ENCODE assay signal across 24 mouse cellular contexts in the genomic region with DNA sequence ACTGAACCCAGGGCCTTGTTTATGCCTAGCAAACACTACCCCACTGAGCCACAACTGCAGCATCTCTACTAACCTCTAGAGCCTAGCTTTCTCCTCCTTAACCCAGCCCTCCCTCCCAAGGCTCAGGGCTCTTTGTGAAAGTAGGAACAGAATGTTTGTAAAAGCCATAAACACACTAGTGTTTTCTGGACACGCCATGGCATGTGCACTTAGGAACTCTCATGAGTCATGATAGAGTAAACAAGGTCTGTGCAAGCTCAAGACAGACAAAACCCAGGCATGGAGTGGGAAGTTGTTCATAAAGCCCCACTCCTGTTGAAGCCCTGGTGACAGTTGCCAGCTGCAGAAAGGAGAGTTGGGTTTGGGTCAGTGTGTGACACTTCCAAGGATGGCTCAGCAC.
DNase-seq lines count a peak whose midpoint lies in the region; ATAC-seq and TF ChIP-seq lines count a peak whose summit lies in the region.
"Had no signal": no experiment of that assay in that cellular context is flagged by ENCODE, and none has a peak within 500 bp of the region (broad histone marks: within the 10 kb centered on the region; RNA-seq: fewer than 3 reads in every experiment).

No protein-coding gene starts in this region.

- H3K27ac ChIP-seq in lung, embryonic 16.5 days (ENCODE audit: low read length), result no peak overlapping the region
- no peak overlapping the region for H3K27ac ChIP-seq in stomach, embryonic 14.5 days (ENCODE audit: low read length)
- no peak overlapping the region for H3K27ac ChIP-seq in thymus, adult 2 months (ENCODE audit: control insufficient read depth, insufficient read depth, low read length)
- H3K27ac ChIP-seq: embryonic facial prominence, embryonic 15.5 days; gastrocnemius, adult 2 months; hindbrain, embryonic 13.5 days; liver, embryonic 14.5 days; midbrain, embryonic 10.5 days; neural tube, embryonic 15.5 days had no signal

- H3K4me3 ChIP-seq in lung, embryonic 16.5 days (ENCODE audit: low read length), result no peak overlapping the region
- no peak overlapping the region for H3K4me3 ChIP-seq in stomach, embryonic 14.5 days (ENCODE audit: low read depth, low read length)
- H3K4me3 ChIP-seq in thymus, adult 2 months (ENCODE audit: control insufficient read depth, insufficient read depth, low read length), result no peak overlapping the region
- H3K4me3 ChIP-seq: embryonic facial prominence, embryonic 15.5 days; gastrocnemius, adult 2 months; hindbrain, embryonic 13.5 days; midbrain, embryonic 10.5 days; neural tube, embryonic 15.5 days had no signal

- peak; percentile 2 to 4 for DNase-seq in urinary bladder, adult 18-20 months (ENCODE audit: low spot score in 2 of 2)
- no peak for DNase-seq in urinary bladder, adult 2 months (ENCODE audit: low spot score)
- DNase-seq in adrenal gland, adult 8-10 months, result no peak
- DNase-seq in adrenal gland, postnatal 14 days, result no peak
- no peak for DNase-seq in thymus, adult 2 months
- DNase-seq: adrenal gland, postnatal 10 days; B cell, adult 2 months; cerebellum, adult 2 months; cerebellum, postnatal 25 days; embryo, embryonic 11 days; gastrocnemius, adult 2 months; kidney, adult 9 months; kidney, postnatal 14 days; layer of hippocampus, postnatal 36 days; thymus, postnatal 25 days had no signal

- no peaks in the 10 kb centered on the region for H3K27me3 ChIP-seq in lung, embryonic 16.5 days (ENCODE audit: control insufficient read depth, insufficient read depth, low read depth, low read length)
- H3K27me3 ChIP-seq in stomach, embryonic 14.5 days (ENCODE audit: control insufficient read depth, insufficient read depth, low read length), result no peaks in the 10 kb centered on the region
- H3K27me3 ChIP-seq in thymus, adult 2 months (ENCODE audit: control insufficient read depth, insufficient read depth, low read length), result no peaks in the 10 kb centered on the region
- H3K27me3 ChIP-seq: embryonic facial prominence, embryonic 15.5 days; hindbrain, embryonic 13.5 days; neural tube, embryonic 15.5 days had no signal

- no peak for TF ChIP-seq POLR2A in thymus, adult 2 months (IDR thresholded peaks at IDR 0.05; ENCODE audit: control insufficient read depth, extremely low read depth, insufficient read depth, low read length, poor library complexity)

- ATAC-seq in lung, embryonic 16.5 days (ENCODE audit: low read depth), result peak; percentile 59; the same call in 1 of the 2 replicates
- peak; percentile 86 for ATAC-seq in stomach, embryonic 14.5 days (ENCODE audit: insufficient number of reproducible peaks, insufficient read depth, low FRiP score, low read depth)
- ATAC-seq: activated CD4-positive, CD25-positive, alpha-beta regulatory T cell, adult 4 months; forebrain, embryonic 14.5 days had no signal

- no peaks in the 10 kb centered on the region for H3K9me3 ChIP-seq in lung, embryonic 16.5 days (ENCODE audit: control insufficient read depth, low read length)
- no peaks in the 10 kb centered on the region for H3K9me3 ChIP-seq in stomach, embryonic 14.5 days (ENCODE audit: control insufficient read depth, low read depth, low read length)
- H3K9me3 ChIP-seq: embryonic facial prominence, embryonic 15.5 days; hindbrain, embryonic 13.5 days; midbrain, embryonic 10.5 days; neural tube, embryonic 15.5 days had no signal

- no peaks in the 10 kb centered on the region for H3K4me1 ChIP-seq in lung, embryonic 16.5 days (replicated peaks; ENCODE audit: control insufficient read depth, insufficient read depth, low read length)
- H3K4me1 ChIP-seq in stomach, embryonic 14.5 days (ENCODE audit: control insufficient read depth, insufficient read depth, low read length), result no peaks in the 10 kb centered on the region
- H3K4me1 ChIP-seq in thymus, adult 2 months (replicated peaks; ENCODE audit: control insufficient read depth, insufficient read depth, low read length), result no peaks in the 10 kb centered on the region
- H3K4me1 ChIP-seq: embryonic facial prominence, embryonic 15.5 days; hindbrain, embryonic 13.5 days; midbrain, embryonic 10.5 days; neural tube, embryonic 15.5 days had no signal

- TF ChIP-seq CTCF in thymus, adult 2 months (IDR thresholded peaks at IDR 0.05; ENCODE audit: borderline replicate concordance, control insufficient read depth, extremely low read depth, insufficient read depth, low read length, poor library complexity), result no peak

- no peaks in the 10 kb centered on the region for H3K36me3 ChIP-seq in lung, embryonic 16.5 days (ENCODE audit: control insufficient read depth, insufficient read depth, low read length)
- no peaks in the 10 kb centered on the region for H3K36me3 ChIP-seq in stomach, embryonic 14.5 days (ENCODE audit: control insufficient read depth, insufficient read depth, low read length)
- no peaks in the 10 kb centered on the region for H3K36me3 ChIP-seq in thymus, adult 2 months (ENCODE audit: control insufficient read depth, insufficient read depth, low read length)
- H3K36me3 ChIP-seq: embryonic facial prominence, embryonic 15.5 days; hindbrain, embryonic 13.5 days; midbrain, embryonic 10.5 days; neural tube, embryonic 15.5 days had no signal

- no peak overlapping the region for H3K4me2 ChIP-seq in lung, embryonic 16.5 days (ENCODE audit: low read depth, low read length)
- no peak overlapping the region for H3K4me2 ChIP-seq in stomach, embryonic 14.5 days (replicated peaks; ENCODE audit: low read depth, low read length)
- H3K4me2 ChIP-seq: embryonic facial prominence, embryonic 15.5 days; hindbrain, embryonic 13.5 days; neural tube, embryonic 15.5 days had no signal

- no peak overlapping the region for H3K9ac ChIP-seq in lung, embryonic 16.5 days (ENCODE audit: low read length)
- no peak overlapping the region for H3K9ac ChIP-seq in stomach, embryonic 14.5 days (replicated peaks; ENCODE audit: low read depth, low read length)
- H3K9ac ChIP-seq: embryonic facial prominence, embryonic 15.5 days; hindbrain, embryonic 13.5 days; liver, embryonic 14.5 days; neural tube, embryonic 15.5 days had no signal

- 7% methylated on average over 1 of the region's 1 CpGs for WGBS in lung, embryonic 16.5 days
- WGBS in stomach, embryonic 14.5 days, result 7% methylated on average over 1 of the region's 1 CpGs
- WGBS in thymus, adult 2 months, result 57% methylated on average over 1 of the region's 1 CpGs

Comparison
In these comparisons a context has a peak if more than half of its experiments do, and no peak if none do; other contexts are left out.
1. DNase-seq: peak in urinary bladder, adult 18-20 months (2 of 2); none in urinary bladder, adult 2 months (single experiment), adrenal gland, adult 8-10 months (single experiment), adrenal gland, postnatal 14 days (single experiment) and thymus, adult 2 months (single experiment).